Mouse (Mus musculus): ENCODE data around the gene Csmd2. TPM values are rescaled to one million over a fixed set of nuclear protein-coding genes. Genes with fewer than 3 reads are reported as not detected.

Gene Csmd2
- polyA plus RNA-seq, 1 experiment = 289 TPM

- Histone ChIP-seq H3K4me3 (replicated peaks; ENCODE audit: control insufficient read depth, low read depth, low read length) (no peak overlapping the region), H3K4me1 (ENCODE audit: control insufficient read depth, insufficient read depth, low read length) (no peaks in the 10 kb centered on the region; the same call in 1 of the 2 replicates), H3K27ac (ENCODE audit: control insufficient read depth, insufficient read depth, low read depth, low read length, poor library complexity) (no peak overlapping the region)
- WGBS = 54% methylated on average over 6 of the region's 6 CpGs
- TF ChIP-seq CTCF (IDR thresholded peaks at IDR 0.05; ENCODE audit: control insufficient read depth, insufficient read depth, low read length) = no peak
- TF ChIP-seq POLR2A (IDR thresholded peaks at IDR 0.05; ENCODE audit: borderline replicate concordance, control insufficient read depth, low read depth, low read length) = no peak
Observed at GRCm38 (mm10) chr4:128272501-128272900, 284.8 kb downstream of the Csmd2 start.

- H3K4me1 ChIP-seq (ENCODE audit: control insufficient read depth, insufficient read depth, low read length) = no peaks in the 10 kb centered on the region; the same call in 1 of the 2 replicates
- TF ChIP-seq CTCF (IDR thresholded peaks at IDR 0.05; ENCODE audit: control insufficient read depth, insufficient read depth, low read length) (no peak), POLR2A (IDR thresholded peaks at IDR 0.05; ENCODE audit: borderline replicate concordance, control insufficient read depth, low read depth, low read length) (no peak)
- 63% methylated on average over 11 of the region's 11 CpGs for WGBS
- no peak overlapping the region for H3K4me3 ChIP-seq (replicated peaks; ENCODE audit: control insufficient read depth, low read depth, low read length)
- no peak overlapping the region for H3K27ac ChIP-seq (ENCODE audit: control insufficient read depth, insufficient read depth, low read depth, low read length, poor library complexity)
Observed at GRCm38 (mm10) chr4:128273146-128273545, 285.5 kb downstream of the Csmd2 start.

GRCm38 (mm10) chr4:128275116-128275515 lies 287.5 kb downstream of the Csmd2 start:
- no peak overlapping the region for H3K27ac ChIP-seq (ENCODE audit: control insufficient read depth, insufficient read depth, low read depth, low read length, poor library complexity)
- TF ChIP-seq CTCF (IDR thresholded peaks at IDR 0.05; ENCODE audit: control insufficient read depth, insufficient read depth, low read length) (no peak), POLR2A (IDR thresholded peaks at IDR 0.05; ENCODE audit: borderline replicate concordance, control insufficient read depth, low read depth, low read length) (no peak)
- 68% methylated on average over 5 of the region's 5 CpGs for WGBS
- no peak overlapping the region for H3K4me3 ChIP-seq (replicated peaks; ENCODE audit: control insufficient read depth, low read depth, low read length)
- H3K4me1 ChIP-seq (ENCODE audit: control insufficient read depth, insufficient read depth, low read length) = no peaks in the 10 kb centered on the region; the same call in 1 of the 2 replicates

- no peak overlapping the region for H3K4me3 ChIP-seq (replicated peaks; ENCODE audit: control insufficient read depth, low read depth, low read length)
- TF ChIP-seq POLR2A (IDR thresholded peaks at IDR 0.05; ENCODE audit: borderline replicate concordance, control insufficient read depth, low read depth, low read length) (no peak), CTCF (IDR thresholded peaks at IDR 0.05; ENCODE audit: control insufficient read depth, insufficient read depth, low read length) (no peak)
- no peaks in the 10 kb centered on the region; the same call in 1 of the 2 replicates for H3K4me1 ChIP-seq (ENCODE audit: control insufficient read depth, insufficient read depth, low read length)
- no peak overlapping the region for H3K27ac ChIP-seq (ENCODE audit: control insufficient read depth, insufficient read depth, low read depth, low read length, poor library complexity)
- WGBS = 68% methylated on average over 6 of the region's 6 CpGs
Observed at GRCm38 (mm10) chr4:128275586-128275985, 287.9 kb downstream of the Csmd2 start.

GRCm38 (mm10) chr4:128285009-128285408 lies 297.4 kb downstream of the Csmd2 start:
- Histone ChIP-seq H3K4me1 (ENCODE audit: control insufficient read depth, insufficient read depth, low read length) (no peaks in the 10 kb centered on the region), H3K4me3 (replicated peaks; ENCODE audit: control insufficient read depth, low read depth, low read length) (no peak overlapping the region), H3K27ac (ENCODE audit: control insufficient read depth, insufficient read depth, low read depth, low read length, poor library complexity) (no peak overlapping the region)
- TF ChIP-seq POLR2A (IDR thresholded peaks at IDR 0.05; ENCODE audit: borderline replicate concordance, control insufficient read depth, low read depth, low read length) (no peak), CTCF (IDR thresholded peaks at IDR 0.05; ENCODE audit: control insufficient read depth, insufficient read depth, low read length) (no peak)
- 42% methylated on average over 1 of the region's 1 CpGs for WGBS

- no peaks in the 10 kb centered on the region for H3K4me1 ChIP-seq (ENCODE audit: control insufficient read depth, insufficient read depth, low read length)
- 76% methylated on average over 7 of the region's 7 CpGs for WGBS
- no peak for TF ChIP-seq POLR2A (IDR thresholded peaks at IDR 0.05; ENCODE audit: borderline replicate concordance, control insufficient read depth, low read depth, low read length)
- no peak overlapping the region for H3K4me3 ChIP-seq (replicated peaks; ENCODE audit: control insufficient read depth, low read depth, low read length)
- H3K27ac ChIP-seq (ENCODE audit: control insufficient read depth, insufficient read depth, low read depth, low read length, poor library complexity) = no peak overlapping the region
Observed at GRCm38 (mm10) chr4:128288095-128288494, 300.4 kb downstream of the Csmd2 start.

- Histone ChIP-seq H3K27ac (ENCODE audit: control insufficient read depth, insufficient read depth, low read depth, low read length, poor library complexity) (no peak overlapping the region), H3K4me1 (ENCODE audit: control insufficient read depth, insufficient read depth, low read length) (no peaks in the 10 kb centered on the region), H3K4me3 (replicated peaks; ENCODE audit: control insufficient read depth, low read depth, low read length) (no peak overlapping the region)
- TF ChIP-seq POLR2A (IDR thresholded peaks at IDR 0.05; ENCODE audit: borderline replicate concordance, control insufficient read depth, low read depth, low read length) = no peak
- TF ChIP-seq CTCF (IDR thresholded peaks at IDR 0.05; ENCODE audit: control insufficient read depth, insufficient read depth, low read length) = no peak
- WGBS = 71% methylated on average over 8 of the region's 8 CpGs
Observed at GRCm38 (mm10) chr4:128304049-128304448, 316.4 kb downstream of the Csmd2 start.

- Histone ChIP-seq H3K27ac (ENCODE audit: control insufficient read depth, insufficient read depth, low read depth, low read length, poor library complexity) (no peak overlapping the region), H3K4me1 (ENCODE audit: control insufficient read depth, insufficient read depth, low read length) (no peaks in the 10 kb centered on the region), H3K4me3 (replicated peaks; ENCODE audit: control insufficient read depth, low read depth, low read length) (no peak overlapping the region)
- WGBS = 86% methylated on average over 8 of the region's 8 CpGs
- TF ChIP-seq POLR2A (IDR thresholded peaks at IDR 0.05; ENCODE audit: borderline replicate concordance, control insufficient read depth, low read depth, low read length) (no peak), CTCF (IDR thresholded peaks at IDR 0.05; ENCODE audit: control insufficient read depth, insufficient read depth, low read length) (no peak)
Observed at GRCm38 (mm10) chr4:128306011-128306410, 318.4 kb downstream of the Csmd2 start.

- 64% methylated on average over 5 of the region's 5 CpGs for WGBS
- H3K4me3 ChIP-seq (replicated peaks; ENCODE audit: control insufficient read depth, low read depth, low read length) = no peak overlapping the region
- no peaks in the 10 kb centered on the region for H3K4me1 ChIP-seq (ENCODE audit: control insufficient read depth, insufficient read depth, low read length)
- no peak for TF ChIP-seq POLR2A (IDR thresholded peaks at IDR 0.05; ENCODE audit: borderline replicate concordance, control insufficient read depth, low read depth, low read length)
- no peak for TF ChIP-seq CTCF (IDR thresholded peaks at IDR 0.05; ENCODE audit: control insufficient read depth, insufficient read depth, low read length)
- H3K27ac ChIP-seq (ENCODE audit: control insufficient read depth, insufficient read depth, low read depth, low read length, poor library complexity) = no peak overlapping the region
Observed at GRCm38 (mm10) chr4:128315328-128315727, 327.7 kb downstream of the Csmd2 start.
